Mouse (Mus musculus): ENCODE measurements around the gene Ppif. TPM values are rescaled to one million over a fixed set of nuclear protein-coding genes. Genes with fewer than 3 reads are reported as not detected.

Ppif gene
- polyA plus RNA-seq, 1 experiment from 2014 or later = 38.7 TPM

- H3K36me3 ChIP-seq (ENCODE audit: control insufficient read depth, insufficient read depth, low read length) = no peaks in the 10 kb centered on the region
- ATAC-seq (ENCODE audit: insufficient read depth, low FRiP score, low TSS enrichment) = no peak
- DNase-seq (ENCODE audit: low spot score) = no peak
- no peaks in the 10 kb centered on the region for H3K9me3 ChIP-seq (ENCODE audit: control insufficient read depth, low read length)
- H3K9ac ChIP-seq (ENCODE audit: low read length) = no peak overlapping the region
- H3K27ac ChIP-seq (ENCODE audit: low read depth, low read length) = no peak overlapping the region
- peaks cover 4% of the 10 kb centered on the region; the same call in 1 of the 2 replicates for H3K4me1 ChIP-seq (ENCODE audit: control insufficient read depth, insufficient read depth, low read length)
- H3K27me3 ChIP-seq (ENCODE audit: control insufficient read depth, insufficient read depth, low read length) = no peaks in the 10 kb centered on the region
- H3K4me2 ChIP-seq (ENCODE audit: low read depth) = no peak overlapping the region
- H3K4me3 ChIP-seq (ENCODE audit: low read depth, low read length) = no peak overlapping the region
- WGBS = 45% methylated on average over 9 of the region's 9 CpGs
These were observed 25.4 kb downstream of the Ppif start for GRCm38 (mm10) chr14:25719371-25719770.

- Histone ChIP-seq H3K27me3 (ENCODE audit: control insufficient read depth, insufficient read depth, low read length) (no peaks in the 10 kb centered on the region), H3K9ac (ENCODE audit: low read length) (no peak overlapping the region), H3K36me3 (ENCODE audit: control insufficient read depth, insufficient read depth, low read length) (no peaks in the 10 kb centered on the region), H3K4me2 (ENCODE audit: low read depth) (no peak overlapping the region), H3K9me3 (ENCODE audit: control insufficient read depth, low read length) (no peaks in the 10 kb centered on the region), H3K4me1 (ENCODE audit: control insufficient read depth, insufficient read depth, low read length) (peaks cover 18% of the 10 kb centered on the region), H3K27ac (ENCODE audit: low read depth, low read length) (no peak overlapping the region), H3K4me3 (ENCODE audit: low read depth, low read length) (no peak overlapping the region)
- no peak for ATAC-seq (ENCODE audit: insufficient read depth, low FRiP score, low TSS enrichment)
- no peak for DNase-seq (ENCODE audit: low spot score)
- 92% methylated on average over 5 of the region's 5 CpGs for WGBS
These were observed 27.2 kb downstream of the Ppif start for GRCm38 (mm10) chr14:25720962-25721707.

GRCm38 (mm10) chr14:25725032-25725497 lies 31.1 kb downstream of the Ppif start:
- Histone ChIP-seq H3K4me1 (ENCODE audit: control insufficient read depth, insufficient read depth, low read length) (peaks cover 23% of the 10 kb centered on the region), H3K9ac (ENCODE audit: low read length) (no peak overlapping the region), H3K27me3 (ENCODE audit: control insufficient read depth, insufficient read depth, low read length) (no peaks in the 10 kb centered on the region), H3K27ac (ENCODE audit: low read depth, low read length) (no peak overlapping the region), H3K36me3 (ENCODE audit: control insufficient read depth, insufficient read depth, low read length) (no peaks in the 10 kb centered on the region), H3K9me3 (ENCODE audit: control insufficient read depth, low read length) (no peaks in the 10 kb centered on the region), H3K4me3 (ENCODE audit: low read depth, low read length) (no peak overlapping the region), H3K4me2 (ENCODE audit: low read depth) (no peak overlapping the region)
- DNase-seq (ENCODE audit: low spot score) = no peak
- WGBS = 83% methylated on average over 10 of the region's 11 CpGs
- no peak for ATAC-seq (ENCODE audit: insufficient read depth, low FRiP score, low TSS enrichment)

- DNase-seq (ENCODE audit: low spot score) (no peak), ATAC-seq (ENCODE audit: insufficient read depth, low FRiP score, low TSS enrichment) (no peak)
- 36% methylated on average over 4 of the region's 4 CpGs for WGBS
- no peak overlapping the region for H3K27ac ChIP-seq (ENCODE audit: low read depth, low read length)
- no peak overlapping the region for H3K4me3 ChIP-seq (ENCODE audit: low read depth, low read length)
- no peak overlapping the region for H3K4me2 ChIP-seq (ENCODE audit: low read depth)
- no peaks in the 10 kb centered on the region for H3K9me3 ChIP-seq (ENCODE audit: control insufficient read depth, low read length)
- H3K9ac ChIP-seq (ENCODE audit: low read length) = no peak overlapping the region
- H3K4me1 ChIP-seq (ENCODE audit: control insufficient read depth, insufficient read depth, low read length) = peaks cover 23% of the 10 kb centered on the region
- no peaks in the 10 kb centered on the region for H3K36me3 ChIP-seq (ENCODE audit: control insufficient read depth, insufficient read depth, low read length)
- H3K27me3 ChIP-seq (ENCODE audit: control insufficient read depth, insufficient read depth, low read length) = no peaks in the 10 kb centered on the region
These were observed 31.7 kb downstream of the Ppif start for GRCm38 (mm10) chr14:25725690-25726089.

GRCm38 (mm10) chr14:25726226-25727148 lies 32.5 kb downstream of the Ppif start:
- Histone ChIP-seq H3K4me1 (ENCODE audit: control insufficient read depth, insufficient read depth, low read length) (peaks cover 23% of the 10 kb centered on the region), H3K9me3 (ENCODE audit: control insufficient read depth, low read length) (no peaks in the 10 kb centered on the region), H3K27ac (ENCODE audit: low read depth, low read length) (no peak overlapping the region), H3K4me2 (ENCODE audit: low read depth) (no peak overlapping the region), H3K36me3 (ENCODE audit: control insufficient read depth, insufficient read depth, low read length) (no peaks in the 10 kb centered on the region), H3K4me3 (ENCODE audit: low read depth, low read length) (no peak overlapping the region), H3K27me3 (ENCODE audit: control insufficient read depth, insufficient read depth, low read length) (no peaks in the 10 kb centered on the region), H3K9ac (ENCODE audit: low read length) (no peak overlapping the region)
- WGBS = 55% methylated on average over 20 of the region's 20 CpGs
- ATAC-seq (ENCODE audit: insufficient read depth, low FRiP score, low TSS enrichment) (no peak), DNase-seq (ENCODE audit: low spot score) (peak; percentile 77)

GRCm38 (mm10) chr14:25727149-25727510 lies 33.2 kb downstream of the Ppif start:
- Histone ChIP-seq H3K4me2 (ENCODE audit: low read depth) (no peak overlapping the region), H3K9me3 (ENCODE audit: control insufficient read depth, low read length) (no peaks in the 10 kb centered on the region), H3K4me1 (ENCODE audit: control insufficient read depth, insufficient read depth, low read length) (peaks cover 23% of the 10 kb centered on the region), H3K36me3 (ENCODE audit: control insufficient read depth, insufficient read depth, low read length) (no peaks in the 10 kb centered on the region), H3K27me3 (ENCODE audit: control insufficient read depth, insufficient read depth, low read length) (no peaks in the 10 kb centered on the region), H3K27ac (ENCODE audit: low read depth, low read length) (no peak overlapping the region), H3K4me3 (ENCODE audit: low read depth, low read length) (no peak overlapping the region), H3K9ac (ENCODE audit: low read length) (no peak overlapping the region)
- 73% methylated on average over 5 of the region's 5 CpGs for WGBS
- no peak for ATAC-seq (ENCODE audit: insufficient read depth, low FRiP score, low TSS enrichment)
- no peak for DNase-seq (ENCODE audit: low spot score)

- H3K9ac ChIP-seq (ENCODE audit: low read length) = peak overlapping the region; percentile 29
- whole genome bisulfite sequencing = 30% methylated on average over 17 of the region's 17 CpGs
- H3K27me3 ChIP-seq (ENCODE audit: control insufficient read depth, insufficient read depth, low read length) = no peaks in the 10 kb centered on the region
- peak overlapping the region; percentile 39; the same call in 1 of the 2 replicates for H3K27ac ChIP-seq (ENCODE audit: low read depth, low read length)
- no peak for ATAC-seq (ENCODE audit: insufficient read depth, low FRiP score, low TSS enrichment)
- no peak overlapping the region for H3K4me2 ChIP-seq (ENCODE audit: low read depth)
- H3K4me1 ChIP-seq (ENCODE audit: control insufficient read depth, insufficient read depth, low read length) = peaks cover 16% of the 10 kb centered on the region
- H3K9me3 ChIP-seq (ENCODE audit: control insufficient read depth, low read length) = no peaks in the 10 kb centered on the region
- DNase-seq (ENCODE audit: low spot score) = peak; percentile 50
- H3K4me3 ChIP-seq (ENCODE audit: low read depth, low read length) = no peak overlapping the region
- no peaks in the 10 kb centered on the region for H3K36me3 ChIP-seq (ENCODE audit: control insufficient read depth, insufficient read depth, low read length)
These were observed 41.1 kb downstream of the Ppif start for GRCm38 (mm10) chr14:25734736-25735716.

GRCm38 (mm10) chr14:25736140-25736539 lies 42.2 kb downstream of the Ppif start:
- Histone ChIP-seq H3K27ac (ENCODE audit: low read depth, low read length) (no peak overlapping the region), H3K4me3 (ENCODE audit: low read depth, low read length) (no peak overlapping the region), H3K4me2 (ENCODE audit: low read depth) (no peak overlapping the region), H3K9ac (ENCODE audit: low read length) (no peak overlapping the region), H3K27me3 (ENCODE audit: control insufficient read depth, insufficient read depth, low read length) (no peaks in the 10 kb centered on the region), H3K36me3 (ENCODE audit: control insufficient read depth, insufficient read depth, low read length) (no peaks in the 10 kb centered on the region), H3K4me1 (ENCODE audit: control insufficient read depth, insufficient read depth, low read length) (peaks cover 16% of the 10 kb centered on the region), H3K9me3 (ENCODE audit: control insufficient read depth, low read length) (no peaks in the 10 kb centered on the region)
- no peak for DNase-seq (ENCODE audit: low spot score)
- WGBS = 78% methylated on average over 3 of the region's 3 CpGs
- ATAC-seq (ENCODE audit: insufficient read depth, low FRiP score, low TSS enrichment) = no peak
